Mouse (Mus musculus): ENCODE measurements around the gene Csrnp1. TPM values are rescaled to one million over a fixed set of nuclear protein-coding genes. Genes with fewer than 3 reads are reported as not detected.

The Csrnp1 gene
- polyA plus RNA-seq, 1 experiment from 2014 or later: 1.9 TPM

DNA sequence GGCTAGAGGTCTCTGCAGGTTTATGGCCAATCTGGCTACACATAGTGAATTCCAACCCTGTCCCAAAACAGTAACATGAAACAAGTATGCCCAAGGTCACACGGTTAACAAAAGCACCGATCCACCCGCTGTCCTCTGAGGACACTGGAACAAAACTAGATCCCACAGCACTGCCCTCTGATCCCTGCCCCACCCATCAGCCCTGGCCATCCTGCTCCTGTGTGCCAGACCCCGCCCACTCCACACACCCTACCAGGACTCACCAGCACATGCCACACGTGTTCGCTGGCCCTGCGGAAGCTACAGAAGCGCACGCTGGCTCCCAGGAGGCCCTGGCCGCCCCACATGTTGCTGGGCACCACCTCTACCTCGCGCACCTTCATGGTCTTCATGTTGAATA lies 52.1 kb downstream of the Csrnp1 start:
- Histone ChIP-seq H3K4me1 (ENCODE audit: control insufficient read depth, insufficient read depth, low read length) (peaks cover 6% of the 10 kb centered on the region; the same call in 1 of the 2 replicates), H3K4me3 (ENCODE audit: low read length) (no peak overlapping the region), H3K36me3 (ENCODE audit: control insufficient read depth, insufficient read depth, low read length) (peaks cover 40% of the 10 kb centered on the region), H3K9me3 (ENCODE audit: control insufficient read depth, low read length) (no peaks in the 10 kb centered on the region), H3K9ac (ENCODE audit: low read depth, low read length) (no peak overlapping the region), H3K27me3 (ENCODE audit: control insufficient read depth, insufficient read depth, low read length) (no peaks in the 10 kb centered on the region), H3K4me2 (replicated peaks; ENCODE audit: low read depth, low read length) (no peak overlapping the region), H3K27ac (ENCODE audit: low read depth, low read length) (no peak overlapping the region)
- 86% methylated on average over 12 of the region's 12 CpGs for WGBS
- ATAC-seq (ENCODE audit: low FRiP score, low TSS enrichment): no peak

DNA sequence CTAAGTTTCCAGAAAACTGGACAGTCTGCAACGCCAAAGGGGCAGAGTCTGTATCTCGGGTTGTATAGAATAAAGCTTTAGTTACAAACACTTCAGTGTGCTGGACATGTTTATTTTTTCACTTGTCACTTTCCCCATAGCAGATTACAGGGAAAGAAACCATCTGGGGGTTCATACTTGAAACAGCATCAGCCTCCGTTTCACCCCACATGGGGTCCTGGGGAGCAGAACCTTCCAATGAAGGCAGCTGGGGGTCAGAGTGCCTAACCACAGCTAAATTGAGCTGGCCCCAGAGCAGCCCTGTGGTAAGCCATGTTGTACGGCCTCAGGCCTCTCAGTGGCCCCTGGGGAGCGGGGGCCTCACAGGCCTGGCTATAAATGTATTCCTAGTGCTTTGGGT lies 58.0 kb downstream of the Csrnp1 start:
- 68% methylated on average over 5 of the region's 5 CpGs for WGBS
- no peak overlapping the region for H3K27ac ChIP-seq (ENCODE audit: low read depth, low read length)

DNA sequence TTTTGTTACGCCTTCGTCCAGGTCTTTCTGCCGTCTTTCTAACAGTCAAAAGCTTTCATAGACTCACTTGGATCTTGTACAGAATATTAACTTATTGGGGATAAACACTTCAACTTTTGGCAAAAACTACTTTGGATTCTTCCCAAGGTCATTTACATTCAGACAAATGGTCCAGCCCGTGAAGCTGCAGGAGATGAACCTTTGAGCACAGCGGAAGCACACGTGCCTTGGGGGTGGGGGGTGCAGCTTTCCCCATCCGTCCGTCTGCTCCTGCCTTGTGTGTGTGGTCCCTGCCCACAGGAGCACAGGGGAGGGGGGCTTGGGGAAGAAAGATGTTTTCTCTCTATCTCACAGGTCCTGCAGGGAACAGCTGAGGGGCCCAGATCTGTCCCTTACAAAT lies 58.7 kb downstream of the Csrnp1 start:
- H3K4me1 ChIP-seq (ENCODE audit: control insufficient read depth, insufficient read depth, low read length): no peaks in the 10 kb centered on the region
- no peaks in the 10 kb centered on the region for H3K9me3 ChIP-seq (ENCODE audit: control insufficient read depth, low read length)
- no peak overlapping the region for H3K9ac ChIP-seq (ENCODE audit: low read depth, low read length)
- no peak overlapping the region for H3K4me3 ChIP-seq (ENCODE audit: low read length)
- no peak for ATAC-seq (ENCODE audit: low FRiP score, low TSS enrichment)
- no peak overlapping the region for H3K27ac ChIP-seq (ENCODE audit: low read depth, low read length)
- WGBS: 75% methylated on average over 8 of the region's 8 CpGs
- peaks cover 90% of the 10 kb centered on the region for H3K36me3 ChIP-seq (ENCODE audit: control insufficient read depth, insufficient read depth, low read length)
- H3K27me3 ChIP-seq (ENCODE audit: control insufficient read depth, insufficient read depth, low read length): no peaks in the 10 kb centered on the region
- no peak overlapping the region for H3K4me2 ChIP-seq (replicated peaks; ENCODE audit: low read depth, low read length)

More for the DNA sequence above, 58.0 kb downstream of the Csrnp1 start:
- H3K9ac ChIP-seq (ENCODE audit: low read depth, low read length): no peak overlapping the region
- no peaks in the 10 kb centered on the region for H3K27me3 ChIP-seq (ENCODE audit: control insufficient read depth, insufficient read depth, low read length)
- no peak overlapping the region for H3K4me2 ChIP-seq (replicated peaks; ENCODE audit: low read depth, low read length)
- peaks cover 87% of the 10 kb centered on the region for H3K36me3 ChIP-seq (ENCODE audit: control insufficient read depth, insufficient read depth, low read length)
- no peak overlapping the region for H3K4me3 ChIP-seq (ENCODE audit: low read length)
- no peaks in the 10 kb centered on the region for H3K9me3 ChIP-seq (ENCODE audit: control insufficient read depth, low read length)
- ATAC-seq (ENCODE audit: low FRiP score, low TSS enrichment): no peak
- H3K4me1 ChIP-seq (ENCODE audit: control insufficient read depth, insufficient read depth, low read length): no peaks in the 10 kb centered on the region

DNA sequence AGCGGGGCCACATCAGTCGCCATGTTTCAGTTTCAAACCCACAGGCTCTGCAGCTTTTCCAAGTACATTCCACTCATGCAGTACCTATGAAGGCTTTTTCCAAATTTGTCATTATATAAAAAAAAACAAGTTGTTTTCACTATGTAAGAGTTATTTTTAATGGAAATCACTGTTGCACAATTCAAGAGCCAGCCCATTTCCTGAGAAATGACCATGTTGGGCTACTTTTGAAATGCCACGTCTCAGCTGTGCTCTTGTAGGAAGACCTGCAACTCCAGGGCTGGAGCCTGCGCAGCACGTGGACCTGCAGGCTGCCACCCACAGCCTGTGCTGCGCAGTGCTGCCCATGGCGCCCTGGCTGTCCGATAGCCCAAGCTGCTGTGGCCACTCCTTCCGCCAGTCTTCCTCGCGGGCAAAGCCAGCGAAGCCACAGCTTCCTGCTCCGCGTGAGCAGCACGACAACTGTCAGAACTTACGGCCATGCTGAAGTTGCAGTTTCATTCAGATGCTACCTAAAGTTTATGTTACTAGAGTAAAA lies 59.3 kb downstream of the Csrnp1 start:
- no peaks in the 10 kb centered on the region for H3K9me3 ChIP-seq (ENCODE audit: control insufficient read depth, low read length)
- H3K36me3 ChIP-seq (ENCODE audit: control insufficient read depth, insufficient read depth, low read length): peaks cover 90% of the 10 kb centered on the region
- no peaks in the 10 kb centered on the region for H3K27me3 ChIP-seq (ENCODE audit: control insufficient read depth, insufficient read depth, low read length)
- ATAC-seq (ENCODE audit: low FRiP score, low TSS enrichment): no peak
- no peak overlapping the region for H3K27ac ChIP-seq (ENCODE audit: low read depth, low read length)
- WGBS: 92% methylated on average over 16 of the region's 16 CpGs
- H3K4me3 ChIP-seq (ENCODE audit: low read length): no peak overlapping the region
- H3K4me2 ChIP-seq (replicated peaks; ENCODE audit: low read depth, low read length): no peak overlapping the region
- H3K4me1 ChIP-seq (ENCODE audit: control insufficient read depth, insufficient read depth, low read length): no peaks in the 10 kb centered on the region
- H3K9ac ChIP-seq (ENCODE audit: low read depth, low read length): no peak overlapping the region

DNA sequence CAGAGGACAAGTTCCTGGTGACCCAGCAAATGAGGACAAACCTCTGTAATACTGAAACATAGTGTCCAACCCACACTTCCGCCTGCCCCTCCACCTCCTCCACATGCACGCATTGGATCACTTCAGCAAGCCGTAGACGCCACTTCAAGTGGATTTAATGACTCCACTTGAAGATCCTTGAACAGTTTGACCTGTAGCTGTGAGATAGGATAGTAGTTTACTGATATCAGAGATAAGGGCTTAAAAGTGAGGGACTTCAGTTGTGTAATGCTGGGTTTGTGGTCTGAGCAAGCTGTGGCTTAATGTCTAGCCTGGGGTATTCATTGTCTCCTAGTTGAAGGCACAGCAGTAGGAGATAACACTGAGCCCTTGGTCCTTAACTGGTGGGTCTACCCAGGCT lies 61.0 kb downstream of the Csrnp1 start:
- no peaks in the 10 kb centered on the region for H3K27me3 ChIP-seq (ENCODE audit: control insufficient read depth, insufficient read depth, low read length)
- H3K27ac ChIP-seq (ENCODE audit: low read depth, low read length): no peak overlapping the region
- no peak overlapping the region for H3K4me3 ChIP-seq (ENCODE audit: low read length)
- H3K9ac ChIP-seq (ENCODE audit: low read depth, low read length): no peak overlapping the region
- 91% methylated on average over 4 of the region's 4 CpGs for WGBS
- ATAC-seq (ENCODE audit: low FRiP score, low TSS enrichment): no peak
- no peaks in the 10 kb centered on the region for H3K4me1 ChIP-seq (ENCODE audit: control insufficient read depth, insufficient read depth, low read length)
- H3K36me3 ChIP-seq (ENCODE audit: control insufficient read depth, insufficient read depth, low read length): peaks cover 91% of the 10 kb centered on the region
- H3K4me2 ChIP-seq (replicated peaks; ENCODE audit: low read depth, low read length): no peak overlapping the region
- no peaks in the 10 kb centered on the region for H3K9me3 ChIP-seq (ENCODE audit: control insufficient read depth, low read length)

Other genes with a start within 250 kb of the Csrnp1 start
- 0.04 and 0.06 TPM in 2 replicates for gene Scn11a, start 159.2 kb downstream of the Csrnp1 start, polyA plus RNA-seq (2014; fragmentation: Nextera tagmentation; extraction: Ambion mirVana)
- 41.8 and 58.4 TPM in 2 replicates for gene Wdr48, start 89.8 kb downstream of the Csrnp1 start, polyA plus RNA-seq (2014; fragmentation: Nextera tagmentation; extraction: Ambion mirVana)
- 17.8 and 22.1 TPM in 2 replicates for gene Gorasp1, start 47.1 kb downstream of the Csrnp1 start, polyA plus RNA-seq (2014; fragmentation: Nextera tagmentation; extraction: Ambion mirVana)
- 0.06 and 0.19 TPM in 2 replicates for gene Ttc21a, start 47.1 kb downstream of the Csrnp1 start, polyA plus RNA-seq (2014; fragmentation: Nextera tagmentation; extraction: Ambion mirVana)
- not detected in 2 replicates for gene Xirp1, start 38.9 kb upstream of the Csrnp1 start, polyA plus RNA-seq (2014; fragmentation: Nextera tagmentation; extraction: Ambion mirVana)
- 3.0 and 7.4 TPM in 2 replicates for gene Cx3cr1, start 85.2 kb upstream of the Csrnp1 start, polyA plus RNA-seq (2014; fragmentation: Nextera tagmentation; extraction: Ambion mirVana)
- not detected in 2 replicates for gene Ccr8, start 107.5 kb upstream of the Csrnp1 start, polyA plus RNA-seq (2014; fragmentation: Nextera tagmentation; extraction: Ambion mirVana)
- 26.2 and 30.3 TPM in 2 replicates for gene Slc25a38, start 125.7 kb upstream of the Csrnp1 start, polyA plus RNA-seq (2014; fragmentation: Nextera tagmentation; extraction: Ambion mirVana)
- 2,066 and 2,566 TPM in 2 replicates for gene Rpsa, start 143.0 kb upstream of the Csrnp1 start, polyA plus RNA-seq (2014; fragmentation: Nextera tagmentation; extraction: Ambion mirVana)
- gene Mobp, start 165.0 kb upstream of the Csrnp1 start, polyA plus RNA-seq (2014; fragmentation: Nextera tagmentation; extraction: Ambion mirVana): not detected in 2 replicates

All from kidney, embryonic 14.5 days (tissue).